Mouse (Mus musculus) midbrain, postnatal 0 days (tissue): Measurements from ENCODE around the gene Pdzd2. TPM values are rescaled to one million over a fixed set of nuclear protein-coding genes. Genes with fewer than 3 reads are reported as not detected.

Experiments used
- ATAC-seq: fragments of 200-750 bp; cut with Nextera tagmentation; 2 replicates; pipeline ENCODE4 v1.8.0; 2017; ENCODE audit warnings: moderate number of reproducible peaks, mild to moderate bottlenecking, moderate TSS enrichment, moderate library complexity; ENCODE audit not compliant: low FRiP score
- DNase-seq: peaks from one replicate; pipeline ENCODE4 v3.0.0-alpha.2; 2015; ENCODE audit warnings: low spot score
- H3K27ac ChIP-seq: fragments of 300-500 bp; sonication (generic); 2 replicates; pipeline ENCODE4 v1.5.1; 2014; ENCODE audit warnings: low read depth, mild to moderate bottlenecking, low read length, mixed read lengths
- H3K27me3 ChIP-seq: fragments of 300-500 bp; sonication (generic); 2 replicates; pipeline ENCODE4 v1.6.1; 2014; ENCODE audit warnings: low read length, control low read depth, mixed read lengths; ENCODE audit not compliant: insufficient read depth
- H3K36me3 ChIP-seq: fragments of 300-500 bp; sonication (generic); 2 replicates; pipeline ENCODE4 v1.6.1; 2014; ENCODE audit warnings: low read length, control low read depth, mixed read lengths; ENCODE audit not compliant: insufficient read depth
- H3K4me1 ChIP-seq: fragments of 300-500 bp; sonication (generic); 2 replicates; pipeline ENCODE4 v1.6.1; 2014; ENCODE audit warnings: mild to moderate bottlenecking, control low read depth, antibody characterized with exemption, low read length, mixed read lengths; ENCODE audit not compliant: insufficient read depth
- H3K4me2 ChIP-seq: fragments of 300-500 bp; sonication (generic); 2 replicates; pipeline ENCODE4 v1.6.1; 2014; ENCODE audit warnings: low read depth, mild to moderate bottlenecking, low read length, mixed read lengths; ENCODE audit not compliant: poor library complexity, severe bottlenecking
- H3K4me3 ChIP-seq: fragments of 300-500 bp; sonication (generic); 2 replicates; pipeline ENCODE4 v1.5.1; 2014; ENCODE audit warnings: low read depth, mild to moderate bottlenecking, low read length, moderate library complexity
- H3K9ac ChIP-seq: fragments of 300-500 bp; sonication (generic); replicated peaks from 2 replicates; pipeline ENCODE4 v1.6.1; 2014; ENCODE audit warnings: mild to moderate bottlenecking, low read length, moderate library complexity, mixed read lengths; ENCODE audit not compliant: poor library complexity, severe bottlenecking
- H3K9me3 ChIP-seq: fragments of 300-500 bp; sonication (generic); 2 replicates; pipeline ENCODE4 v1.6.1; 2016; ENCODE audit warnings: low read length, control low read depth
- CTCF ChIP-seq: IDR thresholded peaks from 2 replicates; pipeline ENCODE4 v1.5.1; 2016; ENCODE audit warnings: antibody characterized with exemption, mild to moderate bottlenecking
- WGBS: fragments of 180-500 bp; shearing (Covaris S2); extraction: QIAGEN DNeasy Blood & Tissue Kit; methylation state at CpG from one replicate; pipeline ENCODE4 v1.1.7; 2014; 5-methylcytosine and 5-hydroxymethylcytosine counted together
- polyA plus RNA-seq: library from polyadenylated mRNA; unstranded; fragments of >200 nt; fragmentation: Nextera tagmentation; extraction: Ambion mirVana; gene quantifications from 2 replicates; pipeline ENCODE4 v1.2.1, GENCODE M21; 2015
- total RNA-seq: library from RNA; depleted of rRNA; stranded (reverse); fragments of >200 nt; gene quantifications from 2 replicates; pipeline ENCODE4 v1.2.3, GENCODE M21; 2014

The Pdzd2 gene
- total and polyA plus RNA-seq, 2 experiments from 2014 or later = 15.8 to 29.8 TPM

DNA sequence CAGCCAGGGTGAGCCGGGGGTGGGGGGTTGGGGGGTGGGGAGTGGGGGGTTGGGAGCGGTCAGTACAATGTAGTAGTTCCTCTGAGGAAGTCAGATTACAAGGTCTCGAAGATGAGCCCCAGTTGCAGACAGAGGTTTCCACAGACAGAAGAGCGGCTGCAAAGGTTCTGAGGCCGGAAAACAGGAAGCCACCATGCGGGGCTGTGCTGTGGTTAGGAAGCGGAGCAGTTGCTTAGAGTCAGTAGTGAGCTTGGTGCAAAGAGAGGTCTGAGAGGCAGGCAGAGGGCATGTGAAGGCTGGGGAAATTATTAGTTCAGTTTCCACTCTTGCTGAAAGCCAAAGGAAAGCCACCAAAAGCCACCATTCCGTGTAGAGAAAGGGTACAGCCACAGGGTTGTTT is 303.8 kb downstream of the Pdzd2 start:
- ATAC-seq = no peak
- Histone ChIP-seq H3K36me3 (no peaks in the 10 kb centered on the region), H3K4me2 (no peak overlapping the region), H3K27me3 (no peaks in the 10 kb centered on the region), H3K9ac (no peak overlapping the region), H3K9me3 (no peaks in the 10 kb centered on the region), H3K27ac (no peak overlapping the region), H3K4me3 (no peak overlapping the region), H3K4me1 (peaks cover 3% of the 10 kb centered on the region; the same call in 1 of the 2 replicates)
- 82% methylated on average over 8 of the region's 8 CpGs for WGBS
- no peak for TF ChIP-seq CTCF
- DNase-seq = no peak

DNA sequence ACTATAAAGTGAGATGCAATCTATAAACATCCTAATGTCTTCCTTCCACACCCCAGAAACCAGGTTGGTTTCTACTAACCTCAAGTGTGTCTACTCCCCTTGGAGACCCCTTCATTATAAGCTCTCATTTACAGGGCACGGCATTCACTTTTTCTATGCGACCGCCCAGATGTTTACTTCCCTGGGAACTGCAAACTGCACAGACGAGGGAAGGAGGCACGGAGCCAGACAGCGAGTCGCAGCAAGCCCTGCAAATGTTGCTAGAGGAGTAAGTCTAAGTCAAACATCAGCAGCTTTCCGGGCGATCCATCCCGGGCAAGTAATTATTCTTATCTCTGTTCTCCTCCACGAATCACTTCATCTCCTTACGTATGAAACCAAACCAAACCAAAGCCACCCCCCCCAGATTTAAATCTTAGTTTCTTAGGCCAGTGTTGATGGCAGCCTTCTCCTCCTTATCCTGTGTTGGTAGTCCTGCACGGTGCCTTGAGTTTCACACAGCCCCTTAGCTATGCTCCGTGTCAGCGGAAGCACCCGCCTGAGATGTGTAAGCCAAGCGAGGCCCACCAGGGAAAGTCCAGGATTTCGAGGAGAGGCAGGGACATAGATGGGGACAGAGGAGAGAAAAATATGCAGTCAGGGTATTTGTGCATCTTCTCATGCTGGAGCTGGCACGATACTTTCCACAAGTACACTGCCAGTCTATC is 305.7 kb downstream of the Pdzd2 start:
- Histone ChIP-seq H3K27me3 (no peaks in the 10 kb centered on the region), H3K4me1 (no peaks in the 10 kb centered on the region), H3K36me3 (0 out of 2 replicates have a peak, but pooled peaks cover 2% of the 10 kb centered on the region), H3K4me3 (no peak overlapping the region), H3K9me3 (no peaks in the 10 kb centered on the region), H3K4me2 (no peak overlapping the region), H3K27ac (no peak overlapping the region; the same call in 1 of the 2 replicates), H3K9ac (no peak overlapping the region)
- no peak for TF ChIP-seq CTCF
- ATAC-seq = no peak
- no peak for DNase-seq
- WGBS = 73% methylated on average over 19 of the region's 19 CpGs

DNA sequence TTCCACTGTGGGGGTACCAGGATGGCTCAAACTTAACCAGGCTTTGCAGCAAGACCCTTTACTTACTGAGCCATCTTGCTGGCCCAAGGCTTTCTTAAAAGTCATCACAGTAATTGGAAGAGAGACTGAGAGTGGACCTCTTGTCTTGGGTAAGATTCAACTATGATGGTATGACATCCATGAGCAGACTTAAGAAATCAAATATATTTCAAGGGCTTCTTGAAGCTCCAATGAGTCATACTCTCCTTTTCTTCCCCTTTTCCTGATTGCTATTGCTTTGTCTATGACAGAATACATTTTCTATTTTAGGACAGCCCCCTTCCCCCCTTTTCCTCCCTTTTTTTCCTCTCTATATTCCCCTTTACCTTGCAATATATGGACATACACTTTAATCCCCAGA is 306.8 kb downstream of the Pdzd2 start:
- H3K9me3 ChIP-seq = no peaks in the 10 kb centered on the region

DNA sequence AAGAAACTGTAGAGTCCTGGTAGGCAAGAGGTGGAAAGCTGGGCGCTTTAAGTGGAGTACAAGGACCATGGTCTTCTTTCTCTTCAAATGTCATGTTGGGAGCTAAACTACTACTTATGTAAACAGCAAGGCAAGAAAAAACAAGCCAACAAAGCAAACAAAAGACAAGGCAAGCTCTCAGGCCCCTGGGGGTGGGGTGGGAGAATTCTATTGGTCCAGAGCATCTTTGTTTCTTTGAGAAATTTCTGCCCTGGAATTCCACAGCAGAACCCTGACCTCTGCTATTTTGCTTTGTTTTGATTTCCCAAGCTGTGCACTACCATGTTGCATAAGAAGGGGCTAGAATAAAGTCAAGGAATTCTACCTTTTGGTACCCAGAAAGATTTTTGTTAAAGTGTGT is 307.4 kb downstream of the Pdzd2 start:
- no peak overlapping the region for H3K4me2 ChIP-seq
- no peaks in the 10 kb centered on the region for H3K9me3 ChIP-seq
- H3K4me3 ChIP-seq = no peak overlapping the region
- no peak for TF ChIP-seq CTCF
- ATAC-seq = no peak
- WGBS = 97% methylated on average over 1 of the region's 1 CpGs
- no peak for DNase-seq
- no peaks in the 10 kb centered on the region for H3K4me1 ChIP-seq
- H3K9ac ChIP-seq = no peak overlapping the region
- H3K27ac ChIP-seq = no peak overlapping the region
- H3K27me3 ChIP-seq = no peaks in the 10 kb centered on the region
- H3K36me3 ChIP-seq = 0 out of 2 replicates have a peak, but pooled peaks cover 2% of the 10 kb centered on the region

More for the DNA sequence above, 306.8 kb downstream of the Pdzd2 start:
- Histone ChIP-seq H3K9ac (no peak overlapping the region), H3K27ac (no peak overlapping the region), H3K4me2 (no peak overlapping the region), H3K4me1 (no peaks in the 10 kb centered on the region), H3K4me3 (no peak overlapping the region), H3K36me3 (0 out of 2 replicates have a peak, but pooled peaks cover 2% of the 10 kb centered on the region), H3K27me3 (no peaks in the 10 kb centered on the region)
- ATAC-seq = no peak
- TF ChIP-seq CTCF = no peak
- DNase-seq = no peak

DNA sequence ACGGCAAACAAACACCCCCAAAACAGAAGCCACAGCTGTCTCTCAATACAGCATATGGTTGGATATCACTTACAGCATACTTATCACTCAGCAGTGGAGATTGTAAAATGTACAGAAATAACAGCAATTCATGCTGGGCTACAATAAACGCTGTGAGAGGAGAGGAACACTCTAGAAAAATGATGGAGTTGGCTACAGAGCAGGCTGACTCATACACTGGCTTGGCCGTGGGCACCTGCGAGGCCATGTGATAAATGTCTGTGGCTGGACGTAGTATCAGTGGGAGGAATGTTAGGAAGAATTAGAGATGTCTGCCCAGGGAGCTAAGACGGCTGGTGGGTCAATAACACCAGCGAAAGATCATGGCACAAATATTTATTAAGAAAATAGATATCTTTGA is 308.0 kb downstream of the Pdzd2 start:
- WGBS = 86% methylated on average over 7 of the region's 7 CpGs
- no peak for TF ChIP-seq CTCF
- no peaks in the 10 kb centered on the region for H3K4me1 ChIP-seq
- no peak overlapping the region for H3K27ac ChIP-seq
- no peak for ATAC-seq
- no peak overlapping the region for H3K4me2 ChIP-seq
- no peak for DNase-seq
- no peak overlapping the region for H3K9ac ChIP-seq
- H3K4me3 ChIP-seq = no peak overlapping the region
- no peaks in the 10 kb centered on the region for H3K9me3 ChIP-seq
- H3K27me3 ChIP-seq = no peaks in the 10 kb centered on the region
- 0 out of 2 replicates have a peak, but pooled peaks cover 2% of the 10 kb centered on the region for H3K36me3 ChIP-seq

DNA sequence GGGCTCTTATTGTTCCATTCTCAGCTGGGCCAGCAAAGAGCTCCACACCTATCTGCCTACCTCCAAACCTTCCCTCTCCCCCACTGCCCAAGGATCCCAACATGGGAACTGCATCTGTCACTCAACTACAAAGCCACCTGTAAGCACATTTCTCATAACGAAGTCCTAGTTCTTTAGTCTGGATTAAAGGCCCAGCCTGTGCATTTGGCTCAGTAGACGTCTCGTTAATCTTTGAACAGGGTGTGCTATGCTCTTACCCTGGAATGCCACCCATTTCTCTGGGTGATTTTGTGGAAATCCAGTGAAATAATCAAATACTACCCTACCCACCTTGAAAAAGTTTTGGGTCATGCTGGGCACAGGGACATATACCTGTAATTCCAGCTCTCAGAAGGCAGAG is 308.5 kb downstream of the Pdzd2 start:
- Histone ChIP-seq H3K4me3 (no peak overlapping the region), H3K36me3 (0 out of 2 replicates have a peak, but pooled peaks cover 2% of the 10 kb centered on the region), H3K27me3 (no peaks in the 10 kb centered on the region), H3K9me3 (no peaks in the 10 kb centered on the region), H3K27ac (no peak overlapping the region), H3K9ac (no peak overlapping the region), H3K4me1 (no peaks in the 10 kb centered on the region), H3K4me2 (no peak overlapping the region)
- no peak for TF ChIP-seq CTCF
- WGBS = 87% methylated on average over 3 of the region's 3 CpGs
- DNase-seq (no peak), ATAC-seq (no peak)
